Mouse (Mus musculus) induced T-regulatory cell, adult 2 months (primary cell): ENCODE data around the gene Bckdha.

Source experiments
- DNase-seq: peaks from one replicate; pipeline ENCODE4 v3.0.0-alpha.2; 2012; ENCODE audit warnings: low read depth

The Bckdha gene

DNA sequence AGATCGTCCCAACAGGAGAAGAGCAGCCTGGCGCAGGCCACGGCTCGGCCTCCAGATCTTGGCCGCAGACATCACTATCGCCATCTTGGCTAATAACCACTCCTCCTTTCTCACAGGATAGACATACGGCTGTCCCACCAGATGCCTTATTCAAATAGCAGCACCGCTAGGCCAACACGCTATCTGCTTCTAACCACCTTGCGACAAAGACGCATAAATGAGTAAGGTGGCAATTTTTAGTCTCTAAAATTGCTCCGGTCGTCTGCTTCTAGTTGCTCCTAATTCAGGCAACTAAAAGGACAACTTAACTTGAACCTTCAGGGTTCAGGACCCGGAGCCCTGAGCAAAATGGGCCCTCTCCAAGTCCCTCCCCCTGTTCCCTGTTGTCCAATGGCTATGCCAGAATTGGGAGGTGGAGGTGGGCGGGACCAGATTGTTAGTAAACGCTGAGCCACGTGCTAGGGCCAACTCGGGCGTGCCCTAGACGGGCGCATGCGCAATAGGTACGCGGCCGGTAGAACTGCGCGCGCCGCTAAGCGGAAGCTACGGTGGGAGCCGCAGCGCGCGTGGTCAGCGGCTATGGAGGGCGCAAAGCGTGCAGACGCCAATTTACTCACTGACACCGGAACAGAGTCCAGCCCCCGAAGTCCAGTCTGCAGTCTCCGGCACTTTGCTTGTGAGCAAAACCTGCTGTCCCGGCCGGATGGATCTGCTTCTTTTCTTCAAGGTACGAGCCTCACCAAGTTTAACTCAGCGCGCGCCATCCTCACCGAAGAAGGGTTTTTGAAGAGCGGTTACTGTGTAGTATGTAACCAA is at the start of gene Bckdha, which contains the start of gene Exosc5:
Gene Bckdha, minus strand, starts transcription at position 325 of the 816 bp plus-strand sequence.
Gene Exosc5, plus strand, starts transcription at position 508 of the 816 bp plus-strand sequence.
- peak; percentile 100 for DNase-seq

DNA sequence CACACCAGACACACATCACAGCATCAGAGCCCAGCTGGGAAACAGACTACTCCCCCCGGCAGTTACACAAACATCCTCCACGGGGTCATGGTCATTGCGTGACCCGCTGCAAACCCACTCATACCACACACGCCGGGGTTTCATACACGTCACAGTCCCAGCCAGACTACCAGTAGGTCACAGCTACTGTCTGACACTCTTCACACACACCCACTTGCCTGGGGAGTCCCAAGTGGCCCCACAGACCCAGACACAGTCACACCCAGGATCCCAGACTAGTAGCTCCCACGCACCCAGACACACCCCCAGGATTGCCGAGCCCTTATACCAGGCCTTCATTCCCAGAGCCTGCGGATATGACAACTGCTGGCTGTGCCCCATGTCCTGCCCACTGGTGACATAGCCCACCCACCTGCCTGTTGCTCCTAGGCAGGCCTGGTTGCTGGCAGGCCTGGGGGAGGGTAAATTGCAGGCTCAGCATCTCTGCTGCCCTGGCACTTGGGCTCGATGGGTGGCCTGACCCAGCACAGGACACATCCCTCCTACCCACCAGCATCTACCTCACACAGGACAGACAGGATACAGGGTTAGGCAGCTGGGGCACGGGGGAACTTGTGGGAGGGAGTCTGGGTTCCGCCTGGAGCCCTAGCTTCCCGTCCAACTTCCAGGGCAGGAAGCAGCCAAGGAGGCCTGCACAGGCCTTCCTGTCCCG is 49.0 kb upstream of the Bckdha start:
- DNase-seq: peak; percentile 67

DNA sequence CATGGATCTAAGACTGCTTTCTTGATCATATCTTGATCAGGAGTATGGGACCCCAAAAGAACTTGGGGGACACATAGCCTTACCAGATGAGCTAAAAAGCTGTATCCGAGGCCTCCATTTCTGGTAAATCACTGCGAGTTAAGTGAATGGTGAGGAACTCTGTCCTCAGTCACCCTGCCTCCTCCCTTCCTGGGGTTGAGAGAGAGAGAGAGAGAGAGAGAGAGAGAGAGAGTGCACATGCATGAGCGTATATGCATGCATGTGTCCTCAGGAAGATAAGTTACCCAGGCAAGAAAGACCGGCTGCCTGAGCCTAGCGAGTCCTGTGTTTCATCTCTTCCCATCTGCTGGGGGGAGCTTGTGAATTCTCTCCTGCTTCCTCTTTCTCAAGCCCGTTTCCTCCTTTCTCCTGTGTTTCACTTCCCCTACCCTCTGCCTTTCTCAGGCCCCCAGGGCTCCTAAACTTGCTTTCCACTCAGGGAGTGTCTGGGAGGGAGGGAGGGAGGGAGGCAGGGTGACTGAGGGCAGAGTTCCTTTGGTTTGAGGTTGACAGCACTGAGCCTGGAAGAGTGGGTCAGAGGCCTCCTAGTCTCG is 47.9 kb upstream of the Bckdha start:
- no peak for DNase-seq

DNA sequence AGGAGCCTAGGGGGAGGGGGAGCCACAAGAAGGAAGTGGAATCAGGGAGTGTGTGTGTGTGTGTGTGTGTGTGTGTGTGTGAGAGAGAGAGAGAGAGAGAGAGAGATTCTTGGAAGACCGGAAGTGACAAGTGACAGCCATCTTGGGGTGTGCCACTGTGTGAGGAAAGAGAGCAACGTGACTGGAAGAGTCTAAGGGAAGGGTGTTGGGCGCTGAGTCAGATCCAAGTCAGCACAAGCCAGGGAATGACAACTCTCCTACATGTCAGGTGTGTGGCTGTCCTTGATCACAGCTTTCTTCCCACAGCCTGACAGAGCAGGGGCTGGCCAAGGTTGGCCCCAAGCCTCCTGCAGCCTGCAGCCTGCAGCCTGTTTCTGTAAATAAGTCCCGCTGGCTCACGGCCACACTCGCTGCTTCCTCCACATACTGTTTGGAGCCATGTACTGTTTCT is 47.0 kb upstream of the Bckdha start:
- peak; percentile 40 for DNase-seq

GRCm38 (mm10) chr7:25704716-25705364 is 46.1 kb upstream of the Bckdha start:
- DNase-seq: no peak

GRCm38 (mm10) chr7:25703793-25704494 is 45.2 kb upstream of the Bckdha start:
- no peak for DNase-seq

GRCm38 (mm10) chr7:25702350-25702749 is 43.6 kb upstream of the Bckdha start:
- peak; percentile 58 for DNase-seq

DNA sequence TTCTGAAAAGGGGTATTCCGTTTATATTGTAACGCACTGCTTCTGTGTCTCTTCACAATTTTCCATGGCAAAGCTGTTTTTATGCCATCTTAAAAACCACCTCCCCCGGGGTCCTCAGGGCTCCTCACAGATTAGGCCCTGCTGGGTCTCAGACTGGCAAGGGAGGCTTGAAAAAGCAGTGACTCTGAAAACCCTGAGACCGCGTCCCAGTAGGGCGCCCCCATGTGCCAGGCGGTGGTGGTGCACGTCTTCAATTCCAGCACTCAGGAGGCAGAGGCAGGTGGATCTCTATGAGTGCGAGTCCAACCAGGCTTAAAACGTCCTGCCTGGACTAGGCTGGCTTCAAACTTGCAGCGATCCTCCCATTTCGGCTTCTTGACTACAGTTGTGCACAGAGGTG is 42.0 kb upstream of the Bckdha start:
- DNase-seq: peak; percentile 54

GRCm38 (mm10) chr7:25699851-25700250 is 41.1 kb upstream of the Bckdha start:
- no peak for DNase-seq

DNA sequence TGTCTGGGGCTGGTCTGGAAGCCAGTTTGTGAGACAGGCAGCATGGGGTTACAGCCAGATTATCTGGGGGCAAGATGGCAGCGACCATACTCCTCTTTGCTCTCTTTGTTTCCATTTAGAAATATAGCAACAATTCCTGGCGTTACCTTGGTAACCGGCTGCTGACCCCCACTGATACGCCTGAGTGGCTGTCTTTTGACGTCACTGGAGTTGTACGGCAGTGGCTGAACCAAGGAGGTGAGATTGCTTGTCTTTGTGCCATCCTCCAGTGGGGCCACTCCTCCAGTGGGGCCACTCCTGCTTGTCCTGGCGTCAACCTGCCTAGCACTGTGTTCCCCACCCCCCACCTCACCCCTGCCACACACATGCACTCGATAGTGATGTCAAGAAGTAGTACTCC is 35.3 kb upstream of the Bckdha start:
- DNase-seq: no peak

GRCm38 (mm10) chr7:25690051-25690450 is 31.3 kb upstream of the Bckdha start:
- DNase-seq: no peak

GRCm38 (mm10) chr7:25689603-25690021 is 30.8 kb upstream of the Bckdha start:
- no peak for DNase-seq

DNA sequence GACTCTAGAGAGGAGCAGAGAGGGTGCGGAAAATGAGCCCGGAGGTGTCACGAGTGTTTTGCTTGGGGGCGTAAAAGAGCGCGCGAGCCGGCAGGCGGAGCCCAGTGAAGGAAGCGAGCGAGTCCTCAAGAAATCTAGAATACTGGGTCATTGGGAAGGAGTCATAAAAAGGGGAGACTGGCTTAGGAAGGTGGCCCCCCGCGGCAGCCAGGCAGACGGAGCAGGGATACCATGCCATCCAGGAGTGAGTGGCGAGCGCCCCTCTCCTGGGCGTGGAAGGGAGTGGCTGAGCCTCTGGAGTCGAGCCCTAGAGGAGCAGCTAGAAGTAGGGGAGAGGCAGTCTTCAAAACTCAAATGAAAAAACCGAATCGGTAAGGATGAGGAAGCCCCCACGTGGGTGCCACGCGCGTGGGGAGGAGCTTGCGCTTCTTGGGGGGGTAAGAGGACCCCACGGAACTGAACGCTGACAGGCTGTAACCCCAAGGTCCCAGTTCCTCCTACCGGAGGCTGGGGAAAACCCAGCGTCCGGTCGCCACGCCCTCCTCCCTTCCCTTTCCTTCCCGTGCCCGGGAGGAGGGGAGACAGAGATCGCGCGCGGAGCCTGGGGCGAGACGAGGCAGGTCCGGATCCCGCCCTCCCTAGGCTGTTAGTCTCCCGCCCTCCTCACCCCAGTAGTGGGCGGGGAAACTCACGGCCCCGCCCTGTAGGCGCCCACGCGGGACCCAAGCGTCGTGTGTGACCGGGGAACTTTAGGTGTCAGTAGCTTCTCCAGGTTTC is 30.2 kb upstream of the Bckdha start:
- DNase-seq: peak; percentile 96

- peak; percentile 76 for DNase-seq
These were observed 29.1 kb upstream of the Bckdha start for GRCm38 (mm10) chr7:25687811-25688401.

GRCm38 (mm10) chr7:25686680-25687531 is 28.1 kb upstream of the Bckdha start, which contains the start of gene Tgfb1:
Gene Tgfb1, plus strand, starts transcription at chr7:25687002.
- peak; percentile 93 for DNase-seq

- DNase-seq: no peak
These were observed 27.2 kb upstream of the Bckdha start for GRCm38 (mm10) chr7:25685926-25686470.

DNA sequence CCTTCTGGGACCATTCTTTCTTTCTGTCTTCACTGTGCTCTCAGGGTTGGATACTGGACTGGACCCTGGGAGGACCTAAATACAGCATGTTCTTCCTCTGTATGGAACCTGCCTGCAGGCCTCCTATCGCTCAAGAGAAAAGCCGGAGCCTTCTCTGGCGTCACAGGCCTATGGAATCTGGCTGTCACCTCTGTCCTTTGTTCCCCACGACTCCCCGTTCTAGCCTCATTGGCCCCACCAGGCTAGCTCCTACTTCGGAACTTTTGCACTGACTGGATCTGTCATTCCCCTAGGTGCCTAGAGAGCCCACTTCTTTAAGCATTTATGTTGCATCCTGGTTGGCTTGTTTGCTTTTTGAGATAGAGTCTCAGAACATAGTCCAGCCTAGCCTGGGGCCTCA is 25.9 kb upstream of the Bckdha start:
- no peak for DNase-seq

- peak; percentile 88 for DNase-seq
These were observed 24.8 kb upstream of the Bckdha start for GRCm38 (mm10) chr7:25683474-25684180.
